Mouse (Mus musculus) left cerebral cortex, adult 8-10 months (tissue): Measurements from ENCODE around the gene Olfr1357. TPM values are rescaled to one million over a fixed set of nuclear protein-coding genes. Genes with fewer than 3 reads are reported as not detected.

Experiments
- DNase-seq, 2 experiments: peaks; one replicate each; pipeline ENCODE4 v3.0.0; 2022; ENCODE audit warnings: low spot score in 2 of 2
- total RNA-seq, 4 experiments: library from RNA; stranded (reverse); gene quantifications; 2 replicates each; pipeline ENCODE4 v1.2.4; 2022

Gene Olfr1357
- total RNA-seq, 4 experiments from 2014 or later: not detected

DNA sequence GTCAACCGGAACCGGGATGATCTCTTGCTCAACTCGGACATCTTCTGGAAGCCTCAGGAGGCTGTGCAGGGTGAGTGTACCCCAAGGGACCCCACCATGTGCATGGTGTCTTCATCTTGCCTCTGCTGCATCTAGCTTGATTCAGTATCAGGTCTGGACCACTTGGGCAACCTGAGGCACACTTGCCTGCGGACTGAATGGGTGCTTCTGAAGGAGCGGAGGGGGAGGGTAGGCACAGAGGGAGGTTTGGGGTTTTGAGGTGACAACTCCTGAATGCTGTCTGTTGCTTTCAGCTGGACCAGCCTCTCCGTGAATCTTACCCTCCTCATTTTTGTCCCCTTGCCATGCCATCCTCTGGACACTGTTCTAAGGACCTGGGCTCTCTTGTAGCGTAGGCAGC is 36.8 kb downstream of the Olfr1357 start:
- DNase-seq: no peak

DNA sequence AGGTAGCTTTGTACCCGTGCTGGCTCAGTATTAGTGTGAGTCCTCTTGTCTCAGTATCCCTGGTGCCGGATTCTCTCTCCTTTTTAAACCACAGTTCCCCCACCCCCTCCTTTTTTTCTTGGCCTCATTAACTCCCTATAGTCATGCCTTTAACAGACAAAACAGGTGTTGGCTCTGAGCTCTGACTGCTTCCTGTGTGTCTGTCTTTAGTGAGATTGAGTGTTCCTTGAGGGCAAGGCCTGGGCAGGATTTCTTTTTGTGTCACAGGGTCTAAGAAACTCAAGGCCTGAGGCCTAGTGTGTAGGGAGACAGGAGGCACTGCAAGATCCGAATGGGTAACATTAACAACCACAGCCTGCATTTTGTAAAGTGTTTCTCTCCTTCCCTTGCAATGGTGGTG is 39.7 kb downstream of the Olfr1357 start:
- no peak for DNase-seq

DNA sequence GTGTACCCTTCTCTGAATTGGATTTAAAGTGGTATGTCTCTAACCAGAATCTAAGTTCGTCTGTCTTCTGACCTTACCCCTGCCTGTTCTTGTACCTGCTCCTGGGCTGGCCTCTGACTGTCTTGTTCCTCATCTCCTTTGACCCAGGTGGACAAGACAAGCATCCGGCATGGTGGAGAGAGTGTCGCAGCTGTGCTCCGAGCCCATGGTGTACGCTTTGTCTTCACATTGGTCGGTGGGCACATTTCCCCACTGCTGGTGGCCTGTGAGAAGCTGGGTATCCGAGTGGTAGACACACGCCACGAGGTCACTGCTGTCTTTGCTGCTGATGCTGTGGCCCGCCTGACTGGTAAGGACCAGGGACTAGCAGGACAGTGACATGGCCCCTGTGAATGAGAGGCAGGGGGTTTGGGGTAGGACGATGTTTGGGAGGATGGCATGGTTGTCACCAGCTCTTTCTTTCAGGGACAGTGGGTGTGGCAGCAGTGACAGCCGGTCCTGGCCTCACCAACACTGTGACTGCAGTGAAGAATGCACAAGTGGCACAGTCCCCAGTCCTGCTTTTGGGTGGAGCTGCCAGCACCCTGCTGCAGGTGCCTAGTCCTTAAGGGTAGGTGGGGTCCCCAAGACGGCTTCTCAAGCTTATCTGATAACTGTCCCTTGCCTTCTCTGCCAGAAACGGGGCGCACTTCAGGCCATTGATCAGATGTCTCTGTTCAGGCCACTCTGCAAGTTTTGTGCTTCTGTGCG is 41.3 kb downstream of the Olfr1357 start:
- DNase-seq: no peak

DNA sequence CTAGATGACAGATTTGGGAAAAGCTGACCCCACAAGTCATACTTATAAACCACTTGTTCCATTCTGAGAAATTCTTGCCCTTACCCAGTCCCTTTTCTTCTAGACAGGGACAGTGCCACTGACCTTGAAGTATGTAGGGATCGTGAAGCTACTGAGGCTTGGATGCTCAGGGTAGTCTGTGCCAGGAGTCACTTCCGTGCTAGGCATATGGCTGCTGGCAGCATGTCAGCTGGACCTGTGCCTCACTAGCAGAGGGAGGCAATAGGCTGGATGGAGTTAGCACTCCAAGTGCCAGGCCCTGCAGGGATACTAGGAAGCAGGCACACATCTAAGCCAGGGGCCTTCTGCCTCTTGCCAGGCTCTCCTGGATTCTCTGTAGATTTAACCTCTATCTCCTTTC is 42.2 kb downstream of the Olfr1357 start:
- DNase-seq: peak in 1 of 2 experiments; percentile 37

DNA sequence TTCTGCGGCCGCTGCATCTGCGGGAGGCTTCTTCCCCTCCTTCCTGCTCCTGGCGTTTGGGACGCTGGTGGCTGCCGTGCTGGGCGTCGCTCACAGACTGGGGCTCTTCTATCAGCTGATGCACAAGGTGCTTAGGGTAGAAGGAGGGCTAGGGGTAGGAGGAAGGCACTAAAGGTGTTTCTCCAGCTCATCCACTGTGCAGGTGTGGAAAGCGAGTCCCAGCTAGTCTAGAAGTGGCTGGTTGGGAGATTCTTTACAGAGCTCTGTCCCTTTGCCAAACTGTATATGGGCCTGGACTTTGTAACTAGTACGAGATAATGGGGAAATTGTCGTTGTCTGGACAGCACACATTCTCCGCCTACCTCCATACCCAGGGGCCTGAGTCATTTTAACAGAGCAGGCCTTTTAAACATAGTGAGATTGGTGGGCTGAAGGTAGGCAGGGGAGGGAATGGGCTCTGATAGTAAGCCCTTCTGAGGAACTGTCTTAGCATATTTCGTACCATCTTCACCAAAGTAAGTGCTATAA is 42.7 kb downstream of the Olfr1357 start:
- DNase-seq: no peak

DNA sequence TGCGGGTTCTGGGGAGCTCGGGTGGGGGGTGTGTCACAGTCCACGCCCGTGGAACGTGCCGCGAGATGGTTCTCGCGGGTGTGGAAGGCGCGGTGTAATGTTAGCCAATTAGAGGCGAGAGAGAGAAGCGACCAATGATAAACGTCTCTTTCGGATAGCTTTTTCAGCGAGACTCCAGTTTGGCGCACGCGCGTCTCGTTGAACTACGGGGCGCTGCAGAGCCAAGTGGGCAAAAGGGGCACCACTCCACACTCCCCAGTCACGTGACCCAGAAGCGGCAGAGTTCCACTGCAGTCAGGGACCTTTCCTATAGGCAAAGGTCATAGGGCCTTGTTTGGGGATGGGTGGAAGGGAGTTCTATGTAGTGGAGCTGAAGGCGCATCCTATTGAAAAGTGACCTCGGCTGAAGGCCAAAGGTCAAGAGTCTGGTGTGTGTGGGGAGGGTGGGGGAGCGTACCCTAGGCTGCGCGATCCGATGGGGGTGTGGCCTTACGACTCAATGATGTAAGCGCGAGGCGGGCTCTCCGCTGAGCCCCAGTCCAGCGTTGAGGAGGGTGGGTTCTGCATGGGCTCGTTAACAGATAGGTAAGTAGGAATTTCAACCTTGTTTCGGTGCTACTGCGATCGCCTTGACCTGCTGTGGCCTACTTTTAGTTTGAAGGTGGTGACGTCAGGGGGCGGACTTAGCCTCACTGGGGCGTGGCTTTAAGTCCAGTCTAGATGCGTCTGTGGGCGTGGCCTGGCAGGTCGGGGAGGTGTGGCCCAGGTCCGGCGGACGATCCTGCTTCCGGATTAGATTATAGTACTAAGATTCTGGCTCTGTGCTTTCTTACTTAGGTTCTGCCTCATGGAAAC is 43.4 kb downstream of the Olfr1357 start, which contains the start of gene Ilvbl:
TSS of gene Ilvbl (plus strand) at position 97 of the 855 bp plus-strand sequence.
- DNase-seq: peak; percentile 89 to 93

DNA sequence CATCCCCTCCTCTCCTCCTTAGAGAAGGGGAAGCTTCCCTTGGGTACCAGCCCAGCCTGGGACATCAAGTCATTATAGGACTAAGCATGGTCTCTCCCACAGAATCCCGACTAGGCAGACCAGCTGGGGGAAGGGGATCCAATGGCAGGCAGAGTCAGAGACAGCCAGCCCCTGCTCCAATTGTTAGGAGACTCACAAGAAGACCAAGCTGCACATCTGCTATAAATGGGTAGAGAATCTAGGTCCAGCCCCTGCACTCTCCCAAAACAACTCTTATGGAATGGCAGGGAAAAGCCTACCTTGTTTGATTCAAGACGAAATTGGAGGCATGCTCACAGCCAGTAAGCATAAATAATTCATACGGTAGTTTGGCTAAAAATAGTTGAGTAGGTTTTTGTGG is 44.6 kb downstream of the Olfr1357 start:
- DNase-seq: no peak

DNA sequence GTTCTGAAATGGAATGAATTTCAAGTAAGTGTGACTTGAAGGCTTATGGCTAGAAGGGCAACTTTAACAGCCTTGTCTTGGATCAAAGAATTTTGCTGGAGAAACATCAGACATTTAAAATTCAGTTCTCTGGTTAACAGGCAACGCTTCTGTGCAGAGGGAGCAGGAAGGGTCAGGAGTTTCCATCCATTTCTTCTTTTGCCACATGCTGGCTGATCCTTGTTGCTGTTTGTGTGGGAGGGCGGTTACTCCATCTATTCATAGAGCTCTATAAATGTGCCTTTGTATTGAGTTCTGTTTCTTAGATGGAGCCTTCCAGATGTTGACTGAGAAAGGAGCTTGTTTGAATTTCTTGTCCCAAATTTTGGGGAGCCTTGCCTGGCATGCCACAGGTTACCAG is 47.0 kb downstream of the Olfr1357 start:
- no peak for DNase-seq

DNA sequence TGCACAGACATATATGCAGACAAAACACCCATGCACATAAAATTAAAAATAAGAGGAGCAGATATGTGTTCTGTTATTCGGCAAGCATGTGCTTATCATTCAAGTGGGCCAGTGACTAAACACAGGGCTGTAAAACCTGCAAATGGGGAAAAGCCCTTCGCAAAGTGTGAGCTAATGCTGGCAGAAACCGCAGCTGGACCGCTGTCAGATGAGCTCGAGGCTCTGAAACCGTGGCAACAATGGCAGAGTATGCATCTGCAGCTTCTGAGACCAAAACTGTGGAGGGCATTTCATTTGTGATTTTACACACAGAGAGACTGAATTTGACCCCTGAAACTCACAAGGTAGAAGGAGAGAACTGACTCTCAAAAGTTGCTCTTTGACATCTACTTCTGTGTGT is 47.5 kb downstream of the Olfr1357 start:
- no peak for DNase-seq

DNA sequence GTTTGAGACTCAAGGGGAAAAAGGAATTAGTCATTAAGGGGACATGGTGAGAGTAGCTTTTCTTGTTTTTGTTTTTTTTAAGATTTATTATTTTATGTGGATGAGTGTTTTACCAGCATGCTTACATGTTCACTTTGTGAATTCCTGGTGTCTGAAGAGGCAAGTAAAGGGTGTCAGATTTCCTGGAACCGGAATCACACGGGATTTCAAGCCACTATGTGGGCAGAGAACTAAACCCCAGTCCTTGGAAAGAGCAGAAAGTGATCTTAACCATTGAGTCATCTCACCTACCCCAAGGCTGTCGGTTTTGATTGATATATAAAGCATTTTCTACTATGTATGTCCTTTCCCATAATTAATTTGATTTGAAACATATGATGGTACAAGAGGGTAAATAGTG is 48.2 kb downstream of the Olfr1357 start:
- DNase-seq: no peak

DNA sequence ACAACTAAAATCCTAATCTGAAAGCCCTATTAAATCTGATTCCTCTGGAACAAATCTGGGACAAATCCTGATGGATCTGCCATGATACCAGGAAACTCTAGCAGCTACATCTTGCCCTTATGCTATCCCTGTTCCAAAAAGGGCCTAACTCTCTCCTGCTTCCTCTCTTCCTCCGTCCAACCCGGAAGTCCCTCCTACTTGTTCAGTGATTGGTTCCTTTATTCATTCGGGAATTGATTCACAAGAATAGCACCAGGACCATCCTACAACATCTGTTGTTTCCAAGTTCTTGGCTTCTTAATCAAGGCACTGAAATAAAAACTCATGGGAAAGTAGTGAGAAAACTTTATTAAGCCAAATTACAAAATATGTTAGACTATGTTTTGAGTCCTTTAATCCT is 48.7 kb downstream of the Olfr1357 start:
- DNase-seq: no peak

DNA sequence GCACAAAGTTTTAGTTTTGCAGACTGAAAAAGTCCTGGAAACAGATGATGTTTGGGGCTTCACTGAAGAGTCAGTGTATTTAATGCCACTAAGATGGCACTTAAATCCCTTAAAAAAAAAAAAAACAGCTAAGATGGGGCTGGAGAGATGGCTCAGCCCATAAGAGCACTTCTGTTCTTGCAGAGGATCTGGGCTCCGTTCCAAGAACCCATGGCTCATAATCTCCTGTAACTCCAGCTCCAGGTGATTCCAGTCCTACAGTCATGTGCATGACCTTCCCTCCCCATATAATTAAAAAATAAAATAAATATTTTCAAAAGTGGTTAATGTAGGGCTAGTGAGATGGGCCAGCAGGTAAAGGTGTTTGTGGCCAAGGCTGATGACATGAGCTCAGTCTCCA is 52.8 kb downstream of the Olfr1357 start:
- DNase-seq: no peak

Other genes with a start within 250 kb of the Olfr1357 start
- gene Rrp1, start 205.0 kb downstream of the Olfr1357 start, total RNA-seq: 100 to 1,000 TPM; 348 to 374 (median 360) TPM
- 10 to 100 TPM; 36.8 to 51.7 (median 40.6) TPM for gene Cstb, start 192.4 kb downstream of the Olfr1357 start, total RNA-seq
- gene Pdxk, start 153.1 kb downstream of the Olfr1357 start, total RNA-seq: 100 to 1,000 TPM; 131 to 143 (median 137) TPM
- gene Olfr1358, start 100.6 kb downstream of the Olfr1357 start, total RNA-seq: not detected
- gene Ilvbl, start 43.7 kb downstream of the Olfr1357 start, total RNA-seq: 10 to 100 TPM; 30.3 to 49.3 (median 39.8) TPM
- 10 to 100 TPM in 1 of 4 experiments, 1 to 10 TPM in 3; 9.0 to 10.4 (median 9.3) TPM for gene Syde1, start 26.1 kb downstream of the Olfr1357 start, total RNA-seq
- not detected for gene Casp14, start 100.2 kb upstream of the Olfr1357 start, total RNA-seq
- gene Ccdc105, start 135.0 kb upstream of the Olfr1357 start, total RNA-seq: under 1 TPM; 0.18 to 0.57 (median 0.39) TPM
- 10 to 100 TPM; 11.0 to 13.9 (median 11.4) TPM for gene Slc1a6, start 162.4 kb upstream of the Olfr1357 start, total RNA-seq
- gene Olfr1356, start 234.1 kb upstream of the Olfr1357 start, total RNA-seq: not detected